Mouse (Mus musculus): Measurements from ENCODE around the gene Fbxo22. TPM values are rescaled to one million over a fixed set of nuclear protein-coding genes. Genes with fewer than 3 reads are reported as not detected.
"Not testable (repeated sequence)": the region's sequence is repeated elsewhere in the genome, so short reads cannot be mapped to it uniquely, and the experiment has no call there.

Gene Fbxo22
- polyA plus RNA-seq, 1 experiment from 2014 or later, result 63.5 TPM

DNA sequence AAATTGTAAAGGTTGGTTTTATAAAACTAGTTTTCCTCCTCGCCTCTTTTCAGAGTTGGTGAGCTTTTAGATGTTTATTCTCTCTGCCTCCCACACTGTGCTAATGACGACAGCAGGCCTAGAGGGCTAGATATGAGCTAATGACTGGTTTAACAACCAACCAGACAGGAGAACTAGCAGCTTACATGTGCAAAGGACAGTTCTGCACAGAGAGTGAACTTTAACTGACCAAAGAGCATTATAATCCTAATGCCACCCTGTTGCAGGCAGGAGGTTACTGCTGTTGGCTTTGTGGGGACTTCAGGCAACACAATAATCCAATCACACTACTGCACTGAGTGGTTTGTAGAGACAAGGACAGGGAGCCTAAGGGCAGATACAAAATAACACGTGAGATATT is 34.6 kb downstream of the Fbxo22 start:
- Histone ChIP-seq H3K36me3 (ENCODE audit: control insufficient read depth, insufficient read depth, low read length) (no peaks in the 10 kb centered on the region), H3K9ac (replicated peaks; ENCODE audit: low read depth, low read length) (no peak overlapping the region), H3K27me3 (ENCODE audit: control insufficient read depth, insufficient read depth, low read length) (no peaks in the 10 kb centered on the region), H3K4me3 (ENCODE audit: low read depth, low read length) (no peak overlapping the region), H3K4me2 (replicated peaks; ENCODE audit: low read depth, low read length) (no peak overlapping the region), H3K9me3 (ENCODE audit: control insufficient read depth, low read depth, low read length) (no peaks in the 10 kb centered on the region), H3K4me1 (ENCODE audit: control insufficient read depth, insufficient read depth, low read length) (no peaks in the 10 kb centered on the region), H3K27ac (ENCODE audit: low read length) (no peak overlapping the region)
- no peak for ATAC-seq (ENCODE audit: insufficient number of reproducible peaks, insufficient read depth, low FRiP score, low read depth)
- WGBS, result 70% methylated on average over 3 of the region's 3 CpGs

DNA sequence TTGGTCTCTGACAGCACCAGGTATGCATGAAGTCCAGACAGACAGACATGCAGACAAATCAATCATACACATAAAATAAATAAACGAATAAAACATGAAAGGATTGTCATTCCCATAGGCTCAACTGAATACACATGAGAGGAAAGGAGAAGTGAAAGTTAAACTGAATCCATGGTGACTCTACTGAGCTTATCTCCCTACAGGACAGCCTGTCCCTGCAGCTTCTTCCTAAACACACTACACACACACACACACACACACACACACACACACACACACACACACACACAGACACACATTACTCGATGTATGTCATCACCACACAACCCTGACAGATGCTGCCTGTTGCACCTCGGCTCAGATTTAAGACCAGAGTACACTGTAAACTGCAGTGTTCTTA is 35.4 kb downstream of the Fbxo22 start:
- no peaks in the 10 kb centered on the region for H3K36me3 ChIP-seq (ENCODE audit: control insufficient read depth, insufficient read depth, low read length)
- no peaks in the 10 kb centered on the region for H3K27me3 ChIP-seq (ENCODE audit: control insufficient read depth, insufficient read depth, low read length)
- H3K4me3 ChIP-seq (ENCODE audit: low read depth, low read length), result no peak overlapping the region
- no peaks in the 10 kb centered on the region for H3K9me3 ChIP-seq (ENCODE audit: control insufficient read depth, low read depth, low read length)
- no peaks in the 10 kb centered on the region for H3K4me1 ChIP-seq (ENCODE audit: control insufficient read depth, insufficient read depth, low read length)
- H3K4me2 ChIP-seq (replicated peaks; ENCODE audit: low read depth, low read length), result no peak overlapping the region
- H3K27ac ChIP-seq (ENCODE audit: low read length), result no peak overlapping the region
- ATAC-seq (ENCODE audit: insufficient number of reproducible peaks, insufficient read depth, low FRiP score, low read depth), result no peak
- 72% methylated on average over 3 of the region's 3 CpGs for WGBS
- no peak overlapping the region for H3K9ac ChIP-seq (replicated peaks; ENCODE audit: low read depth, low read length)

DNA sequence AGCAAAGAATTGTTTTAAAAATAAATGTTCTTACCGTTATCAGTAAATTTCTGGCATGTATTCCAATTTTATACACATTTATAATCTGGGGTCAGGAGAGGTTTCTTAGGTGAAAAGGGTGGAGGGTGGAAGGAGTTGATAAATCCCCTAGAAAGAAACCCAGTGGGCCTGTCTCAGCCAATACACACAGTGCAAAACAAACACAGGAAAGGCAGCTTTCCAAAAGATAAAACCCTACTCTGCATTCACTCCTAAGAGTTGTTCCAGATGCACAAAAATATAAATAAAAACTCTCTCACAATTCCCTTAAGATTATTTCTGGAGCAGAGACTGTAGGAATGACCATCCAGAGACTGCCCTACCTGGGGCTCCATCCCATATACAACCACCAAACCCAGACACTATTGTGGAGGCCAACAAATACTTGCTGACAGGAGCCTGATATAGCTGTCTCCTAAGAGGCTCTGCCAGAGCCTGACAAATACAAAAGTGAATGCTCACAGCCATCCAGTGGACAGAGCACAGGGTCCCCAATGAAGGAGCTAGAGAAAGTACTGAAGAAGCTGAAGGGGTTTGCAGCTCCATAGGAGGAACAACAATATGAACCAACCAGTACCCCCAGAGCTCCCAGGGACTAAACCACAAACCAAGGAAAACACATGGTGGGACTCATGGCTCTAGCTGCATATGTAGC is 36.5 kb downstream of the Fbxo22 start:
- not testable (repeated sequence) for H3K9ac ChIP-seq (replicated peaks; ENCODE audit: low read depth, low read length); H3K4me1 ChIP-seq (ENCODE audit: control insufficient read depth, insufficient read depth, low read length); H3K4me3 ChIP-seq (ENCODE audit: low read depth, low read length); ATAC-seq (ENCODE audit: insufficient number of reproducible peaks, insufficient read depth, low FRiP score, low read depth); H3K4me2 ChIP-seq (replicated peaks; ENCODE audit: low read depth, low read length); H3K9me3 ChIP-seq (ENCODE audit: control insufficient read depth, low read depth, low read length); H3K27ac ChIP-seq (ENCODE audit: low read length); H3K27me3 ChIP-seq (ENCODE audit: control insufficient read depth, insufficient read depth, low read length); H3K36me3 ChIP-seq (ENCODE audit: control insufficient read depth, insufficient read depth, low read length)
- WGBS, result 79% methylated on average over 1 of the region's 1 CpGs

DNA sequence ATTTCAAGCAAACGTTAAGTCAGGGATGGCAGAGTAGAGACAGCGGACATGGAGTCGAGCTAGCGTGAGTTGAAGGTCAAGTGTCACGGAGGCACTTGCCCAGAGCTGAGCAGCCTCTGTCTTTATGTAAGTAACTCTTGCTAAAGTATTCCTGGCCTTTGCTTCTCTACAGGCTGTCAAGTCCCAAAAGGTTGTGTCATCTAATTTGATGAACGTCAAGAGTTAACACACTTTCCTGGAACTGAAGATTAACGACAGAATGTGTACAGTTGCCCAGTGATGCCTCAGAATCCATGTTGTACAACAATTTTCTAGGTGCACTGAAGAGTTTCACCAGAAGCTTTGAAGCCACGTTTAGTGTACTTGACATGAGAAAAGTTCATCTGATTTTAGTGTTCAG is 37.7 kb downstream of the Fbxo22 start:
- no peak overlapping the region for H3K9ac ChIP-seq (replicated peaks; ENCODE audit: low read depth, low read length)
- no peaks in the 10 kb centered on the region for H3K4me1 ChIP-seq (ENCODE audit: control insufficient read depth, insufficient read depth, low read length)
- H3K27ac ChIP-seq (ENCODE audit: low read length), result no peak overlapping the region
- H3K36me3 ChIP-seq (ENCODE audit: control insufficient read depth, insufficient read depth, low read length), result no peaks in the 10 kb centered on the region
- H3K27me3 ChIP-seq (ENCODE audit: control insufficient read depth, insufficient read depth, low read length), result no peaks in the 10 kb centered on the region
- no peak overlapping the region for H3K4me2 ChIP-seq (replicated peaks; ENCODE audit: low read depth, low read length)
- no peak for ATAC-seq (ENCODE audit: insufficient number of reproducible peaks, insufficient read depth, low FRiP score, low read depth)
- WGBS, result 45% methylated on average over 8 of the region's 8 CpGs
- no peak overlapping the region for H3K4me3 ChIP-seq (ENCODE audit: low read depth, low read length)
- H3K9me3 ChIP-seq (ENCODE audit: control insufficient read depth, low read depth, low read length), result no peaks in the 10 kb centered on the region

DNA sequence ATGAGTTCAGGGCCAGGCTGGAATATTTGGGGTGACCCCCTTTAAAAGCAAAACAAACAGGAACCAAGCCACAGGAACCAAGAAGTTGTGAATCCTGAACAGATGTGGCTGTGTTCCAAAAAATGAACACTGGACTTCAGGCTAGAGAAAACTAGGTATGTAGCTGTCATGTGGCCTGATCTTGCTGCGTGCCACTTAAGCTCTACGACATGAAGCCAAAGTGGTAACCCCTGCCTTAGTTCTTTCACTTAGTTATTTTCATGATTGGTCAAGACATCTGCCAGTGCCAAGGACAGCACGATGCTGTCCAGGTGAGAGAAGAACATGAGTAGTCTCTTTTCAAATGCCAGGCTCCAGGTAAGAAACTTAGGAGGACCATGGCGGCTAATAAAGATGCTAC is 38.2 kb downstream of the Fbxo22 start:
- no peak for ATAC-seq (ENCODE audit: insufficient number of reproducible peaks, insufficient read depth, low FRiP score, low read depth)
- no peaks in the 10 kb centered on the region for H3K27me3 ChIP-seq (ENCODE audit: control insufficient read depth, insufficient read depth, low read length)
- H3K9me3 ChIP-seq (ENCODE audit: control insufficient read depth, low read depth, low read length), result no peaks in the 10 kb centered on the region
- no peak overlapping the region for H3K27ac ChIP-seq (ENCODE audit: low read length)
- H3K9ac ChIP-seq (replicated peaks; ENCODE audit: low read depth, low read length), result no peak overlapping the region
- H3K4me3 ChIP-seq (ENCODE audit: low read depth, low read length), result no peak overlapping the region
- H3K36me3 ChIP-seq (ENCODE audit: control insufficient read depth, insufficient read depth, low read length), result no peaks in the 10 kb centered on the region
- no peaks in the 10 kb centered on the region for H3K4me1 ChIP-seq (ENCODE audit: control insufficient read depth, insufficient read depth, low read length)
- no peak overlapping the region for H3K4me2 ChIP-seq (replicated peaks; ENCODE audit: low read depth, low read length)
- 88% methylated on average over 4 of the region's 4 CpGs for WGBS

DNA sequence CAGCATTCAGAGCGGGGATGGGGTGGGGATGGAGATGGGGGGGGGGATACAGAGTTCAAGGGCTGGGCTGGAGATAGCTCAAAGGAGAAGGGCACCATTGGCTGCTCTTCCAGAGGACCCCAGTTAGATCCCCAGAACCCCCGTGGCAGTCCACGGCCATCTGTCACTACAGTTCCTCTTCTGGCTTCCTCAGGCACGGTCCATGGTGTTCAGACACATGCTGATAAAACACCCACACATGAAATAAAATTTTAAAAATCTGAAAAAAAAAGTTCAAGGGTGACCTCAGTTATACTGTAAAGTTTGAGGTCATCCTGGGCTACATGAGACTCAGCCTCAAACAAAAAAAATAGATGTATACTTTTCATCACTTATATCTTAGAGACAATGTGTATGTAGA is 39.7 kb downstream of the Fbxo22 start:
- H3K4me1 ChIP-seq (ENCODE audit: control insufficient read depth, insufficient read depth, low read length), result no peaks in the 10 kb centered on the region
- no peak overlapping the region for H3K4me2 ChIP-seq (replicated peaks; ENCODE audit: low read depth, low read length)
- no peaks in the 10 kb centered on the region for H3K27me3 ChIP-seq (ENCODE audit: control insufficient read depth, insufficient read depth, low read length)
- no peak for ATAC-seq (ENCODE audit: insufficient number of reproducible peaks, insufficient read depth, low FRiP score, low read depth)
- 91% methylated on average over 4 of the region's 4 CpGs for WGBS
- H3K4me3 ChIP-seq (ENCODE audit: low read depth, low read length), result no peak overlapping the region
- no peaks in the 10 kb centered on the region for H3K36me3 ChIP-seq (ENCODE audit: control insufficient read depth, insufficient read depth, low read length)
- H3K9ac ChIP-seq (replicated peaks; ENCODE audit: low read depth, low read length), result no peak overlapping the region
- no peak overlapping the region for H3K27ac ChIP-seq (ENCODE audit: low read length)
- no peaks in the 10 kb centered on the region for H3K9me3 ChIP-seq (ENCODE audit: control insufficient read depth, low read depth, low read length)

DNA sequence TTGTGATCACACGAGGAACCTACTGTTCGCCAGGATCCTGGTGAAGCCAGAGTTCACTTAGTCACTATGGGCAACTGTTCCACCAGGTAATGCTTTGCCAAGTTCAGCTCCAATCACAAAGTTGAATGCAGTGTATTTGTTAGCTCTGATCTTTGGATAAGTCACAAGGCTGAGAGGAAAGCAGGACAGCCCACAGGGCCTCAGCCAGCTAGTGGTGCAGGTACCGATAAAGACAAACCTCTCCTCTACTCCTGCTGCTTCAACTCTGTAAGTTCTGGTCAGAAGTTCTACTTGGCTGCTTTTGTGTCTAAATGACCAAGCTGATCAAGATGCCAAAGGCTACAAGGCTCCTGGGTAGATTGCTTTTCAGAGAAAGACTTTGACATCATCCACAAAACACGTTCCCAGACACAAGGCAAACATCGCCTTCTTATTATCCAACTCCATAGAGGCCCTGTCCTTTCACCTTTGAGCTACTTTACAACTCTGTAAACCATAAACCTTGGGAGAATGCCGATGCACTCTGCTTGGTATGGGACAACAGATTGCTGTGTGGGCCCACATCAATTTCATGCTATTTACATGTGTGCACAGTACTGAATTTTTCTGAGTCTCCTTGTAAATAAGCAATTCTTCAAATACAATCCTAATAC is 42.0 kb downstream of the Fbxo22 start:
- 82% methylated on average over 6 of the region's 6 CpGs for WGBS
- ATAC-seq (ENCODE audit: insufficient number of reproducible peaks, insufficient read depth, low FRiP score, low read depth), result no peak
- H3K4me1 ChIP-seq (ENCODE audit: control insufficient read depth, insufficient read depth, low read length), result no peaks in the 10 kb centered on the region
- H3K9ac ChIP-seq (replicated peaks; ENCODE audit: low read depth, low read length), result no peak overlapping the region
- H3K4me3 ChIP-seq (ENCODE audit: low read depth, low read length), result no peak overlapping the region
- no peaks in the 10 kb centered on the region for H3K36me3 ChIP-seq (ENCODE audit: control insufficient read depth, insufficient read depth, low read length)
- no peaks in the 10 kb centered on the region for H3K27me3 ChIP-seq (ENCODE audit: control insufficient read depth, insufficient read depth, low read length)
- H3K27ac ChIP-seq (ENCODE audit: low read length), result no peak overlapping the region
- H3K4me2 ChIP-seq (replicated peaks; ENCODE audit: low read depth, low read length), result no peak overlapping the region
- H3K9me3 ChIP-seq (ENCODE audit: control insufficient read depth, low read depth, low read length), result no peaks in the 10 kb centered on the region

DNA sequence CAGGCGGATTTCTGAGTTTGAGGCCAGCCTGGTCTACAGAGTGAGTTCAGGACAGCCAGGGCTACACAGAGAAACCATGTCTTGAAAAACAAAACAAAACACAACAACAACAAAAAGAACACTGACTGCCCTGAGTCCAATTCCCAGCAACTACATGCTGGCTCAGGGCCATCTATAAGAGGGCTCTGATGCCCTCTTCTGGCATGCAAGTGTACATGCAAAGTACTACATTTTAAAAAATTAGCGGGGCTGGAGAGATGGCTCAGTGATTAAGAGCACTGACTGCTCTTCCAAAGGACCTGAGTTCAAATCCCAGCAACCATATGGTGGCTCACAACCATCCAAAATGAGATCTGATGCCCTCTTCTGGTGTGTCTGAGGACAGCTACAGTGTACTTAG is 43.4 kb downstream of the Fbxo22 start:
- not testable (repeated sequence) for H3K4me1 ChIP-seq (ENCODE audit: control insufficient read depth, insufficient read depth, low read length); H3K4me3 ChIP-seq (ENCODE audit: low read depth, low read length); H3K9me3 ChIP-seq (ENCODE audit: control insufficient read depth, low read depth, low read length); H3K36me3 ChIP-seq (ENCODE audit: control insufficient read depth, insufficient read depth, low read length); H3K27ac ChIP-seq (ENCODE audit: low read length); H3K9ac ChIP-seq (replicated peaks; ENCODE audit: low read depth, low read length); H3K27me3 ChIP-seq (ENCODE audit: control insufficient read depth, insufficient read depth, low read length); ATAC-seq (ENCODE audit: insufficient number of reproducible peaks, insufficient read depth, low FRiP score, low read depth); H3K4me2 ChIP-seq (replicated peaks; ENCODE audit: low read depth, low read length)
- 53% methylated on average over 2 of the region's 2 CpGs for WGBS

DNA sequence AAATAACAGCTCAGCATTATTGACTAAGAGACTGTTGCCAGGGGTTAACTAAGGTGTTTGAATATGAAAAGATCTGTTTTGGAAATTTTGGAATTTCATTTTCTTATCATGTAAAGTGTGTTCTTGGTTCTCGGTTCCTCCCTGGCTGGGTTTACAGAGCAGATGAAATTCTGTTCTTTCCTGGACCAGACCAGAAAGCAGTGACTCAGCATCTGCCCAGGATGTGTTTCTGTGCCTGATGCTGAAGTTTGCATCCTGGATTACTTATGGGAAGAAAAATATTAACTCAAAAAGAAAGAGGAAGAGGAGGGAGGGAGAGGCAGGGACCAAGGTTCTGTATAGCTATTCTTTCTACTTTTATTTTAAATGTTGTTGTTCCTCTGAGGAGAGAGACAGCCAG is 45.1 kb downstream of the Fbxo22 start:
- ATAC-seq (ENCODE audit: insufficient number of reproducible peaks, insufficient read depth, low FRiP score, low read depth), result no peak
- Histone ChIP-seq H3K27ac (ENCODE audit: low read length) (no peak overlapping the region), H3K9me3 (ENCODE audit: control insufficient read depth, low read depth, low read length) (no peaks in the 10 kb centered on the region), H3K4me1 (ENCODE audit: control insufficient read depth, insufficient read depth, low read length) (no peaks in the 10 kb centered on the region), H3K4me2 (replicated peaks; ENCODE audit: low read depth, low read length) (no peak overlapping the region), H3K27me3 (ENCODE audit: control insufficient read depth, insufficient read depth, low read length) (no peaks in the 10 kb centered on the region), H3K36me3 (ENCODE audit: control insufficient read depth, insufficient read depth, low read length) (no peaks in the 10 kb centered on the region), H3K4me3 (ENCODE audit: low read depth, low read length) (no peak overlapping the region), H3K9ac (replicated peaks; ENCODE audit: low read depth, low read length) (no peak overlapping the region)
- WGBS, result 59% methylated on average over 1 of the region's 1 CpGs

Data from stomach, embryonic 14.5 days (tissue).